Mouse (Mus musculus) kidney, embryonic 14.5 days (tissue): ENCODE data around the gene Mul1. TPM values are rescaled to one million over a fixed set of nuclear protein-coding genes. Genes with fewer than 3 reads are reported as not detected.

Source experiments
- ATAC-seq: fragments of 200-750 bp; cut with Nextera tagmentation; 2 replicates; pipeline ENCODE4 v1.8.0; 2017; ENCODE audit warnings: moderate number of reproducible peaks, mild to moderate bottlenecking, moderate TSS enrichment, moderate library complexity; ENCODE audit not compliant: low FRiP score, low TSS enrichment
- H3K27ac ChIP-seq: fragments of 300-500 bp; sonication (generic); 2 replicates; pipeline ENCODE4 v1.5.1; 2014; ENCODE audit warnings: low read depth, mild to moderate bottlenecking, low read length, moderate library complexity, mixed read lengths
- H3K27me3 ChIP-seq: fragments of 300-500 bp; sonication (generic); 2 replicates; pipeline ENCODE4 v1.6.1; 2014; ENCODE audit warnings: mild to moderate bottlenecking, low read length; ENCODE audit not compliant: control insufficient read depth, insufficient read depth
- H3K36me3 ChIP-seq: fragments of 300-500 bp; sonication (generic); 2 replicates; pipeline ENCODE4 v1.6.1; 2014; ENCODE audit warnings: low read length, mixed read lengths; ENCODE audit not compliant: control insufficient read depth, insufficient read depth
- H3K4me1 ChIP-seq: fragments of 300-500 bp; sonication (generic); 2 replicates; pipeline ENCODE4 v1.6.1; 2014; ENCODE audit warnings: low read length, mixed read lengths; ENCODE audit not compliant: control insufficient read depth, insufficient read depth
- H3K4me2 ChIP-seq: fragments of 300-500 bp; sonication (generic); replicated peaks from 2 replicates; pipeline ENCODE4 v1.6.1; 2014; ENCODE audit warnings: low read depth, mild to moderate bottlenecking, low read length
- H3K4me3 ChIP-seq: fragments of 300-500 bp; sonication (generic); 2 replicates; pipeline ENCODE4 v1.5.1; 2014; ENCODE audit warnings: mild to moderate bottlenecking, low read length
- H3K9ac ChIP-seq: fragments of 300-500 bp; sonication (generic); 2 replicates; pipeline ENCODE4 v1.6.1; 2014; ENCODE audit warnings: low read depth, mild to moderate bottlenecking, low read length, moderate library complexity
- H3K9me3 ChIP-seq: fragments of 300-500 bp; sonication (generic); 2 replicates; pipeline ENCODE4 v1.6.1; 2016; ENCODE audit warnings: low read length; ENCODE audit not compliant: control insufficient read depth
- WGBS: fragments of 180-500 bp; shearing (Covaris S2); extraction: QIAGEN DNeasy Blood & Tissue Kit; methylation state at CpG from one replicate; pipeline ENCODE4 v1.1.7; 2014; 5-methylcytosine and 5-hydroxymethylcytosine counted together
- polyA plus RNA-seq: library from polyadenylated mRNA; unstranded; fragments of >200 nt; fragmentation: Nextera tagmentation; extraction: Ambion mirVana; gene quantifications from 2 replicates; pipeline ENCODE4 v1.2.1, GENCODE M21; 2014

Mul1 gene
- polyA plus RNA-seq, 1 experiment from 2014 or later: 16.9 TPM

DNA sequence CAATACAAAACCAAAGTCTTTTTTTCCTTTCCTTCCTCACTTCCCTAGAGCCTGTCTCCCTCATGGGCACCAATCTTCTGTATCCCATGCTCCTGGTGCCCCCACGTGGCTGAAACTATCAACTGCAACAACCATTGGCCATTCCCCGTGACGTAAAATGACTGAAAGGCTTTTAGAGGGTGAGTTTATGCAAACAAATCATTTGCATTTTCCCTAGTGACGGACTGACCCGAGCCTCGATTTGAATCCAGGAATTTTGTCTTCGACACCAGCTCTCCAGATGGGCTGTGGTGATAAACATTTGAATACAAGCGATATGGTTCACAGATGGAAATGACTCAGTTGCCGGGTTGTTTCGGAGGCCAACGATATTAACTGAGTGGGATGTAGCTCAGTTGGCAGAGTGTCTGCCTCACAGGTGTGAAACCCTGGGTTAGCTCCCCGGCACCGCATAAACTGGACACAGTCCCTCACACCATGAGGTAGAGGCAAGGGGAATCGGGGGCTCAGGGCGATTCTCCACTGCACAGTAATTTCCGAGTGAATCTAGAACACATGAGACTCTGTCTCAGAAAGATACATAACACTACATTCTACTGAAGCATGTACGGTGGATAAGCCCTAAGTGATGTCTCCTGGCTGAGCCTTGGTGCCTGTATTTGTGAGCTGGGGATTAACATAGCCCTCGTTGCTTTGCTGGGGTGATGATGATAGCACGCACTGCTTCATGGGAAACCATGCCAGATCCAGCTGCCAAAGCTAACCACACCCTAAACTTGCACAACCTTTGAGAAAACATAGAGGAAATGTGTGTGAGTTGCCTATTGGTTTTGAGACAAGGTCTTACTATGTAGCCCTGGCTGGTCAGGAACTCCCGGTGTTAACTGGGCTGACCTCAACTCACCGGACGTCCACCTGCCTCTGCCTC is 7.4 kb upstream of the Mul1 start:
- H3K9me3 ChIP-seq: no peaks in the 10 kb centered on the region
- no peak overlapping the region for H3K4me3 ChIP-seq
- H3K27ac ChIP-seq: no peak overlapping the region
- H3K36me3 ChIP-seq: no peaks in the 10 kb centered on the region
- ATAC-seq: 0 out of 2 replicates have a peak, but pooled peaks have one; percentile 44
- H3K27me3 ChIP-seq: no peaks in the 10 kb centered on the region
- H3K9ac ChIP-seq: no peak overlapping the region
- no peak overlapping the region for H3K4me2 ChIP-seq
- 42% methylated on average over 22 of the region's 22 CpGs for WGBS
- H3K4me1 ChIP-seq: no peaks in the 10 kb centered on the region

DNA sequence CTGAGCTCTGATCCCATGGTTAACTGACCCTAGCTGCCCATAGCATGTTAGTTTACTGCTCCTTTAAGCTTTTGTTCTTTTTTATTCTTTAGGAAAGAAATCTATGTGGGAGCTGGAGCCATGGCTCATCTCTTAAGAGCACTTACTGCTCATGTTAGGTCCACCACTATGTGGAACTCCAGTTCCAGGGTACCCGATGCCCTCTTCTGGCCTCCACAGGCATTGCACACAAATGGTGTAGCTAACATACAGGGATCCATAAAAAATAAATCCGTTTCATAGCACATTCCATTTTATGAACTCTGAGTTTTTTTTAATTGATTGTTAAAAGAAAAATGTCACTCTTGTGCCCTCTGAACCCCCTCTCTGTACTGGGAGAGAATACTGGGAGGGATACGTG is 4.7 kb upstream of the Mul1 start:
- no peak for ATAC-seq
- H3K27me3 ChIP-seq: no peaks in the 10 kb centered on the region; the same call in 1 of the 2 replicates
- no peak overlapping the region for H3K4me2 ChIP-seq
- H3K36me3 ChIP-seq: no peaks in the 10 kb centered on the region
- no peak overlapping the region for H3K9ac ChIP-seq
- 38% methylated on average over 3 of the region's 3 CpGs for WGBS
- H3K9me3 ChIP-seq: no peaks in the 10 kb centered on the region
- H3K4me3 ChIP-seq: no peak overlapping the region
- H3K27ac ChIP-seq: no peak overlapping the region
- H3K4me1 ChIP-seq: no peaks in the 10 kb centered on the region

DNA sequence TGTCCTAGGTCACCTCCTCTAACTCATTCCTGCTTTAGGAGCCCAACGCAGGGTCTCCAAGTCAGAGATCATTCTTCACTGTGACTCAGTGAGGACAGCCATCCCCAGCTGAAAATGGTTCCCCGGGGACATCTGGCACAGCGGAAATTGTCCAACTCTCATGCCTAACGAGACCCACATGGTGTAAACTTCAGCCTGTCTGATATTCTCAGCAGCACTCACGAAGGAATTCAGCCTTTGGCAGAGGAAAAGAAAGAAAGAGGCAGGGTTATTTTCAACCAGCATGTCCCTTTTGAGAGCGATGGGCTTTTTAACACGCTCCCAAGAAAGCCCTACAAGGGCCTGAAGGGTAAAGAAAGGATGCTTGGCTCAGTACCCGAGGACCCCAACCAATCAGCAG is 3.1 kb upstream of the Mul1 start:
- H3K4me3 ChIP-seq: no peak overlapping the region
- 47% methylated on average over 8 of the region's 8 CpGs for WGBS
- H3K9ac ChIP-seq: no peak overlapping the region
- no peak overlapping the region for H3K27ac ChIP-seq
- H3K36me3 ChIP-seq: peaks cover 4% of the 10 kb centered on the region
- no peaks in the 10 kb centered on the region; the same call in 1 of the 2 replicates for H3K27me3 ChIP-seq
- no peak overlapping the region for H3K4me2 ChIP-seq
- H3K9me3 ChIP-seq: no peaks in the 10 kb centered on the region
- no peak for ATAC-seq
- H3K4me1 ChIP-seq: peaks cover 10% of the 10 kb centered on the region

DNA sequence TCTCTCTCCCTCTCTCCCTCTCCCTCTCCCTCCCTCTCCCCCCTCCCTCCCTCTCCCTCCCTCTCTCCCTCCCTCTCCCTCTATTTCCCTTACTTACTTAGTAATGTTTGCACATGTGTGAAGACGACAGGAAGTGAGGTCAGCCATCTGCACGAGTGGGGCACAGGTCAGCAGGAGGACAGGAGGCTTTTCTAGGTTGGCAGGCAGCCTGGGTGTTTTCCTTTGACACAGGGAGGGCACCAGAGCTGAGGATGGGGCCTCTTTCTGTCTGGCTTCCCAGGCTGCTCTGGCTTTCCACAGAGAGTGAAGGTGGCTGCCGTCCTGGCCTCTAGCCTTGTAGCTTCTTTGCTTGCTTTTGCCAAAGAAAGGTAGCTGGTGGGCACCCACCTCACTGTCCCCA is 5.6 kb downstream of the Mul1 start:
- H3K4me1 ChIP-seq: peaks cover 8% of the 10 kb centered on the region
- no peak for ATAC-seq
- H3K36me3 ChIP-seq: peaks cover 61% of the 10 kb centered on the region
- no peaks in the 10 kb centered on the region for H3K27me3 ChIP-seq
- WGBS: 42% methylated on average over 3 of the region's 3 CpGs
- H3K4me2 ChIP-seq: no peak overlapping the region
- no peak overlapping the region for H3K27ac ChIP-seq
- no peaks in the 10 kb centered on the region for H3K9me3 ChIP-seq
- H3K9ac ChIP-seq: no peak overlapping the region
- H3K4me3 ChIP-seq: no peak overlapping the region

DNA sequence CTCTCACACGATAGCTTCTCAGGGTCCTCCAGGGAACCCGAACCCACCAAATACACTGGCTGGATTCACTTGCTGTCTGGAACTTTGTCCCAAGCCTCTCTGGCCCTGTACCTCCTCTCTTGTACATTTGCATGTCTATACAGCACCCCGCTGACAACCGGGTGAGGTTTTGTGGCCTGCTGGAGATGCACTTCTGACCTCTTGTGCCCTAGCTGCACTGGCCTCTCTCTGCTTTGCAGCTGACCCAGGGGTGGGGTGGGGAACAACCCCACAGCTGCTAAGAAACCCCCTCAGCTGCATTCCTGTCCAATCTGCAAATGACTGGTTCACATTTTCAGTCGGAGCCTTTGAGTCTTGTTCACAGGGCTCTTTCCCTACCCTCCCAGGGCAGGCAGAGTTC is 10.5 kb downstream of the Mul1 start:
- Histone ChIP-seq H3K9ac (no peak overlapping the region), H3K27ac (no peak overlapping the region), H3K27me3 (no peaks in the 10 kb centered on the region), H3K9me3 (no peaks in the 10 kb centered on the region), H3K4me3 (no peak overlapping the region), H3K4me2 (no peak overlapping the region), H3K36me3 (peaks cover 22% of the 10 kb centered on the region), H3K4me1 (0 out of 2 replicates have a peak, but pooled peaks cover 6% of the 10 kb centered on the region)
- WGBS: 12% methylated on average over 5 of the region's 5 CpGs
- ATAC-seq: no peak

DNA sequence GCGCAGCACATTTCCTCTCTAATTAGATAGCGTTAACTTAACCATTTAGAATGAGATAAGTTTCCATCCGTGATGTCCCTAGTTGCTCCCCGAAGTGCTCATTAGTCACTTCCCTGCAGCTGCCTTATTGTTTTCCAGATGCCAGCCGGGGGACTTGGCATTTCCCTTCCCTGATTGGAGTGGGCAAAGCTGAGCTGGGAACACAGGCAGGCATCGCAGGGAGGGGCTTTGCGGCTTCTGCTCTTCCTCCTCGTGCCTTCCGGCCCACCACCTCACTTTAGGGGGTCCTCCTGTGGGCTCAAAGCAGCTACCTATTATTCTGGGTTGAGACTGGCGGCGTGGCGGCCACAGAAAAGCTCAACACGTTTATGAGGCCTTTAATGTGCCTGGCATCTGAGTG is 12.5 kb downstream of the Mul1 start:
- Histone ChIP-seq H3K36me3 (peaks cover 2% of the 10 kb centered on the region; the same call in 1 of the 2 replicates), H3K4me1 (0 out of 2 replicates have a peak, but pooled peaks cover 6% of the 10 kb centered on the region), H3K4me2 (no peak overlapping the region), H3K9ac (no peak overlapping the region), H3K27ac (no peak overlapping the region), H3K9me3 (no peaks in the 10 kb centered on the region), H3K27me3 (no peaks in the 10 kb centered on the region), H3K4me3 (no peak overlapping the region)
- peak; percentile 7; the same call in 1 of the 2 replicates for ATAC-seq
- WGBS: 27% methylated on average over 13 of the region's 13 CpGs

DNA sequence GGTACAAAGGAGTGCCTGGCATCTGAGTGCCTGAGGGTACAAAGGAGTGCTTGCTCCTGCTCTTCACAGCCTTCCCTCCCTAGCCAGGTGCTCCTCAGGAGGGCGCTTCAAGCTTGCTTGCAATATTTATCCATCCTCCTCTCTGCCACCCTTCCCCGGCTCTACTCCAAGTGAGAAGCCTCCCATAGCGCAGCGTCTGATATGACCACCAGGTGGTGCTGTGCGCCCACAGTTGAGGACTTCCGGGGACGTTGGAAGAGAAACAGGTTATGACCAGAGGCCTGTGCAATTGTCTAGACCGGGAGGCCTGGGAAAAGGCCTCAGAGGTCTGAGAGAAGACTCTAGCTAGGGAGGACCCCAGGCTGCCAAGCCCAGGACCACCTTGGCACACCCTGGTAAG is 12.9 kb downstream of the Mul1 start:
- Histone ChIP-seq H3K36me3 (no peaks in the 10 kb centered on the region), H3K9ac (no peak overlapping the region), H3K27ac (no peak overlapping the region), H3K4me2 (no peak overlapping the region), H3K4me3 (no peak overlapping the region), H3K27me3 (no peaks in the 10 kb centered on the region), H3K9me3 (no peaks in the 10 kb centered on the region), H3K4me1 (0 out of 2 replicates have a peak, but pooled peaks cover 6% of the 10 kb centered on the region)
- ATAC-seq: peak; percentile 77
- 0% methylated on average over 8 of the region's 8 CpGs for WGBS

DNA sequence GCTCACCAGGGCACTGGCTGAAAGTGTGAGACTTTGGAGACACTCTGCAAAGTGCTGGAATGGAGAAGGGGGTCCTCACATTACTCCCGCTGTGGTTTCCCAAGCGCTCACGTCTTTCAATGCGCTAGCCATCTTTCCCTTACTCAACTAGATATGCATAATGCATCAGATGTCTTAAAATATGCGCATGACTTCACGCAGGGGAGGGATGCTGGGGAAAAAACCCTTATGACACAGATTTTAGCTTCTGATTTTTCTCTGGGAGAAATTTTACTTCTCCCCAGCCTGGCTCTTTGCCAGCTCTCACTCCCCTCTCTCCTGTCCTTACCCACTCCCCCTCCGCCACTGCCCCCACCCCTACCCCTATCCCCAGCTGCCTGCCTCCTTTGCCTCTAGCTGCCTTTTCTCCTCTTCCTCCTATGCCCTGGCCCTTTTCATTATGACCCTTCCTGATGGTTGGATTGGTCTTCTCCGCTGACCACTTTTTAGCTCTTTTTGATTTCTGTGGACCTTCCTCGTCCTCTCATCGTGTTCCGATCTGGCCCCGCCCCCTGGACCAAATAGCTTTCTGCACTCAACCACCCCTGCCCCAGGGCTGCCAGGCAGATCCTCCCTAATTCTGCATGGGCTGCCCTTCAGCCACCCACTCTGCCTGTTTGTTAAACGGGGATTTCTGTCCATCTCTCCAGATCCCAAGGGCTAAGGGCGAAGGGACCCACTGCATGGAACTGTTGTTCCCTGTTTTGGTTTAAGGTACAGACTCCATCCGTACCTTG is 13.5 kb downstream of the Mul1 start:
- H3K36me3 ChIP-seq: no peaks in the 10 kb centered on the region
- H3K4me3 ChIP-seq: no peak overlapping the region
- WGBS: 44% methylated on average over 15 of the region's 15 CpGs
- H3K27me3 ChIP-seq: no peaks in the 10 kb centered on the region
- H3K4me1 ChIP-seq: peaks cover 6% of the 10 kb centered on the region; the same call in 1 of the 2 replicates
- H3K9ac ChIP-seq: no peak overlapping the region
- no peaks in the 10 kb centered on the region for H3K9me3 ChIP-seq
- H3K27ac ChIP-seq: no peak overlapping the region
- ATAC-seq: peak; percentile 35
- no peak overlapping the region for H3K4me2 ChIP-seq
